Mouse (Mus musculus): ENCODE measurements at regions not wholly inside any gene's neighbourhood (a gene's known extent, or its start where the extent isn't known, plus 50 kb on each side); places are given as distances from the start of the nearest gene placed in this dataset.

GRCm38 (mm10) chr2:105528535-105528934, 129.4 kb upstream of the Rcn1 start:
- no peak overlapping the region for H3K4me3 ChIP-seq (ENCODE audit: low read depth, low read length)
- DNase-seq (ENCODE audit: low spot score), result no peak
- TF ChIP-seq EP300 (IDR thresholded peaks at IDR 0.05; ENCODE audit: low read depth), result no peak
- no peak for TF ChIP-seq CTCF (IDR thresholded peaks at IDR 0.05; ENCODE audit: low read depth)
- no peak overlapping the region for H3K4me2 ChIP-seq (ENCODE audit: low read depth, low read length)
- H3K9ac ChIP-seq (replicated peaks; ENCODE audit: low read depth, low read length), result no peak overlapping the region
- no peaks in the 10 kb centered on the region for H3K4me1 ChIP-seq (ENCODE audit: control insufficient read depth, insufficient read depth)
- H3K27me3 ChIP-seq (ENCODE audit: control insufficient read depth, insufficient read depth, low read length), result no peaks in the 10 kb centered on the region
- H3K27ac ChIP-seq (ENCODE audit: low read depth), result no peak overlapping the region
- WGBS, result 87% methylated on average over 8 of the region's 8 CpGs
- H3K9me3 ChIP-seq (replicated peaks; ENCODE audit: control insufficient read depth, low read length), result no peaks in the 10 kb centered on the region
- ATAC-seq (ENCODE audit: insufficient read depth, low read depth), result no peak
- no peaks in the 10 kb centered on the region for H3K36me3 ChIP-seq (replicated peaks; ENCODE audit: control insufficient read depth, insufficient read depth, low read length)

GRCm38 (mm10) chr2:105544099-105544498, 124.6 kb upstream of the Pax6 start:
- no peak; the same call in 1 of the 2 replicates for ATAC-seq (ENCODE audit: insufficient read depth, low read depth)
- Histone ChIP-seq H3K4me1 (ENCODE audit: control insufficient read depth, insufficient read depth) (no peaks in the 10 kb centered on the region), H3K9ac (replicated peaks; ENCODE audit: low read depth, low read length) (no peak overlapping the region), H3K4me3 (ENCODE audit: low read depth, low read length) (peak overlapping the region; percentile 17; the same call in 1 of the 2 replicates), H3K9me3 (replicated peaks; ENCODE audit: control insufficient read depth, low read length) (no peaks in the 10 kb centered on the region), H3K27ac (ENCODE audit: low read depth) (no peak overlapping the region), H3K4me2 (ENCODE audit: low read depth, low read length) (peak overlapping the region; percentile 24; the same call in 1 of the 2 replicates), H3K36me3 (replicated peaks; ENCODE audit: control insufficient read depth, insufficient read depth, low read length) (no peaks in the 10 kb centered on the region), H3K27me3 (ENCODE audit: control insufficient read depth, insufficient read depth, low read length) (no peaks in the 10 kb centered on the region)
- 39% methylated on average over 13 of the region's 13 CpGs for WGBS
- DNase-seq (ENCODE audit: low spot score), result no peak
- TF ChIP-seq EP300 (IDR thresholded peaks at IDR 0.05; ENCODE audit: low read depth) (no peak), CTCF (IDR thresholded peaks at IDR 0.05; ENCODE audit: low read depth) (no peak)

- ATAC-seq (ENCODE audit: insufficient read depth, low read depth), result no peak
- WGBS, result 78% methylated on average over 2 of the region's 2 CpGs
Measured at GRCm38 (mm10) chr2:105552092-105552491, 116.6 kb upstream of the Pax6 start.

GRCm38 (mm10) chr2:105586782-105587181, 81.9 kb upstream of the Pax6 start:
- no peak overlapping the region for H3K4me2 ChIP-seq (ENCODE audit: low read depth, low read length)
- H3K27me3 ChIP-seq (ENCODE audit: control insufficient read depth, insufficient read depth, low read length), result no peaks in the 10 kb centered on the region
- WGBS, result 7% methylated on average over 2 of the region's 2 CpGs
- no peak overlapping the region for H3K4me3 ChIP-seq (ENCODE audit: low read depth, low read length)
- no peaks in the 10 kb centered on the region for H3K4me1 ChIP-seq (ENCODE audit: control insufficient read depth, insufficient read depth)
- no peaks in the 10 kb centered on the region for H3K36me3 ChIP-seq (replicated peaks; ENCODE audit: control insufficient read depth, insufficient read depth, low read length)
- DNase-seq (ENCODE audit: low spot score), result no peak
- TF ChIP-seq EP300 (IDR thresholded peaks at IDR 0.05; ENCODE audit: low read depth) (no peak), CTCF (IDR thresholded peaks at IDR 0.05; ENCODE audit: low read depth) (no peak)
- no peak overlapping the region for H3K27ac ChIP-seq (ENCODE audit: low read depth)
- no peak for ATAC-seq (ENCODE audit: insufficient read depth, low read depth)
- H3K9me3 ChIP-seq (replicated peaks; ENCODE audit: control insufficient read depth, low read length), result no peaks in the 10 kb centered on the region
- no peak overlapping the region for H3K9ac ChIP-seq (replicated peaks; ENCODE audit: low read depth, low read length)

More at GRCm38 (mm10) chr2:105552092-105552491, 116.6 kb upstream of the Pax6 start:
- TF ChIP-seq CTCF (IDR thresholded peaks at IDR 0.05; ENCODE audit: low read depth), result no peak
- TF ChIP-seq EP300 (IDR thresholded peaks at IDR 0.05; ENCODE audit: low read depth), result no peak
- no peak overlapping the region for H3K9ac ChIP-seq (replicated peaks; ENCODE audit: low read depth, low read length)
- H3K4me1 ChIP-seq (ENCODE audit: control insufficient read depth, insufficient read depth), result no peaks in the 10 kb centered on the region
- H3K27ac ChIP-seq (ENCODE audit: low read depth), result no peak overlapping the region
- no peak overlapping the region for H3K4me2 ChIP-seq (ENCODE audit: low read depth, low read length)
- no peak overlapping the region for H3K4me3 ChIP-seq (ENCODE audit: low read depth, low read length)
- H3K36me3 ChIP-seq (replicated peaks; ENCODE audit: control insufficient read depth, insufficient read depth, low read length), result no peaks in the 10 kb centered on the region
- no peak for DNase-seq (ENCODE audit: low spot score)
- no peaks in the 10 kb centered on the region for H3K27me3 ChIP-seq (ENCODE audit: control insufficient read depth, insufficient read depth, low read length)
- no peaks in the 10 kb centered on the region for H3K9me3 ChIP-seq (replicated peaks; ENCODE audit: control insufficient read depth, low read length)

GRCm38 (mm10) chr2:105594131-105594530, 74.6 kb upstream of the Pax6 start:
- no peak overlapping the region for H3K27ac ChIP-seq (ENCODE audit: low read depth)
- no peaks in the 10 kb centered on the region for H3K27me3 ChIP-seq (ENCODE audit: control insufficient read depth, insufficient read depth, low read length)
- H3K9ac ChIP-seq (replicated peaks; ENCODE audit: low read depth, low read length), result no peak overlapping the region
- DNase-seq (ENCODE audit: low spot score) (no peak), ATAC-seq (ENCODE audit: insufficient read depth, low read depth) (no peak)
- no peaks in the 10 kb centered on the region for H3K4me1 ChIP-seq (ENCODE audit: control insufficient read depth, insufficient read depth)
- no peak for TF ChIP-seq CTCF (IDR thresholded peaks at IDR 0.05; ENCODE audit: low read depth)
- H3K4me3 ChIP-seq (ENCODE audit: low read depth, low read length), result no peak overlapping the region
- no peaks in the 10 kb centered on the region for H3K9me3 ChIP-seq (replicated peaks; ENCODE audit: control insufficient read depth, low read length)
- 68% methylated on average over 2 of the region's 2 CpGs for WGBS
- H3K36me3 ChIP-seq (replicated peaks; ENCODE audit: control insufficient read depth, insufficient read depth, low read length), result no peaks in the 10 kb centered on the region
- no peak overlapping the region for H3K4me2 ChIP-seq (ENCODE audit: low read depth, low read length)

GRCm38 (mm10) chr2:105604553-105605116, 64.1 kb upstream of the Pax6 start:
- Histone ChIP-seq H3K9ac (replicated peaks; ENCODE audit: low read depth, low read length) (no peak overlapping the region), H3K4me2 (ENCODE audit: low read depth, low read length) (no peak overlapping the region), H3K27me3 (ENCODE audit: control insufficient read depth, insufficient read depth, low read length) (no peaks in the 10 kb centered on the region), H3K36me3 (replicated peaks; ENCODE audit: control insufficient read depth, insufficient read depth, low read length) (no peaks in the 10 kb centered on the region), H3K4me3 (ENCODE audit: low read depth, low read length) (no peak overlapping the region), H3K9me3 (replicated peaks; ENCODE audit: control insufficient read depth, low read length) (no peaks in the 10 kb centered on the region), H3K27ac (ENCODE audit: low read depth) (no peak overlapping the region), H3K4me1 (ENCODE audit: control insufficient read depth, insufficient read depth) (no peaks in the 10 kb centered on the region)
- TF ChIP-seq EP300 (IDR thresholded peaks at IDR 0.05; ENCODE audit: low read depth) (no peak), CTCF (IDR thresholded peaks at IDR 0.05; ENCODE audit: low read depth) (no peak)
- ATAC-seq (ENCODE audit: insufficient read depth, low read depth) (no peak), DNase-seq (ENCODE audit: low spot score) (no peak)
- 36% methylated on average over 11 of the region's 11 CpGs for WGBS

Data from heart, postnatal 0 days (tissue).